Mouse (Mus musculus): ENCODE results near the gene Higd1a. TPM values are rescaled to one million over a fixed set of nuclear protein-coding genes. Genes with fewer than 3 reads are reported as not detected.

Gene Higd1a
- polyA plus RNA-seq, 1 experiment from 2014 or later = 154 TPM

GRCm38 (mm10) chr9:121830243-121830955 lies 27.8 kb downstream of the Higd1a start:
- no peak for ATAC-seq
- Histone ChIP-seq H3K4me2 (ENCODE audit: low read length) (no peak overlapping the region), H3K4me3 (ENCODE audit: low read depth, low read length) (no peak overlapping the region), H3K9ac (ENCODE audit: low read depth, low read length) (no peak overlapping the region), H3K9me3 (replicated peaks; ENCODE audit: control insufficient read depth, low read length, poor library complexity, severe bottlenecking) (no peaks in the 10 kb centered on the region), H3K36me3 (ENCODE audit: control insufficient read depth, insufficient read depth, low read length) (no peaks in the 10 kb centered on the region), H3K4me1 (ENCODE audit: control insufficient read depth, insufficient read depth, low read length) (no peaks in the 10 kb centered on the region), H3K27me3 (ENCODE audit: control insufficient read depth, insufficient read depth, low read depth, low read length) (no peaks in the 10 kb centered on the region), H3K27ac (ENCODE audit: low read length) (no peak overlapping the region)
- whole genome bisulfite sequencing = 82% methylated on average over 6 of the region's 6 CpGs

GRCm38 (mm10) chr9:121829270-121829992 lies 28.7 kb downstream of the Higd1a start:
- H3K27me3 ChIP-seq (ENCODE audit: control insufficient read depth, insufficient read depth, low read depth, low read length) = no peaks in the 10 kb centered on the region
- no peak overlapping the region for H3K9ac ChIP-seq (ENCODE audit: low read depth, low read length)
- no peak overlapping the region for H3K27ac ChIP-seq (ENCODE audit: low read length)
- H3K9me3 ChIP-seq (replicated peaks; ENCODE audit: control insufficient read depth, low read length, poor library complexity, severe bottlenecking) = no peaks in the 10 kb centered on the region
- no peak for ATAC-seq
- no peaks in the 10 kb centered on the region for H3K4me1 ChIP-seq (ENCODE audit: control insufficient read depth, insufficient read depth, low read length)
- H3K36me3 ChIP-seq (ENCODE audit: control insufficient read depth, insufficient read depth, low read length) = no peaks in the 10 kb centered on the region
- H3K4me3 ChIP-seq (ENCODE audit: low read depth, low read length) = no peak overlapping the region
- H3K4me2 ChIP-seq (ENCODE audit: low read length) = no peak overlapping the region
- WGBS = 67% methylated on average over 7 of the region's 7 CpGs

GRCm38 (mm10) chr9:121828314-121828713 lies 29.8 kb downstream of the Higd1a start:
- ATAC-seq = no peak
- no peaks in the 10 kb centered on the region for H3K9me3 ChIP-seq (replicated peaks; ENCODE audit: control insufficient read depth, low read length, poor library complexity, severe bottlenecking)
- 79% methylated on average over 6 of the region's 6 CpGs for WGBS

GRCm38 (mm10) chr9:121826356-121826755 lies 31.8 kb downstream of the Higd1a start:
- no peak for ATAC-seq
- WGBS = 89% methylated on average over 3 of the region's 3 CpGs
- Histone ChIP-seq H3K36me3 (ENCODE audit: control insufficient read depth, insufficient read depth, low read length) (no peaks in the 10 kb centered on the region), H3K9me3 (replicated peaks; ENCODE audit: control insufficient read depth, low read length, poor library complexity, severe bottlenecking) (no peaks in the 10 kb centered on the region), H3K9ac (ENCODE audit: low read depth, low read length) (no peak overlapping the region), H3K4me3 (ENCODE audit: low read depth, low read length) (no peak overlapping the region), H3K4me1 (ENCODE audit: control insufficient read depth, insufficient read depth, low read length) (no peaks in the 10 kb centered on the region; the same call in 1 of the 2 replicates), H3K27me3 (ENCODE audit: control insufficient read depth, insufficient read depth, low read depth, low read length) (no peaks in the 10 kb centered on the region), H3K4me2 (ENCODE audit: low read length) (no peak overlapping the region), H3K27ac (ENCODE audit: low read length) (no peak overlapping the region)

More at GRCm38 (mm10) chr9:121828314-121828713, 29.8 kb downstream of the Higd1a start:
- Histone ChIP-seq H3K27ac (ENCODE audit: low read length) (no peak overlapping the region), H3K36me3 (ENCODE audit: control insufficient read depth, insufficient read depth, low read length) (no peaks in the 10 kb centered on the region), H3K4me3 (ENCODE audit: low read depth, low read length) (no peak overlapping the region), H3K4me2 (ENCODE audit: low read length) (no peak overlapping the region), H3K4me1 (ENCODE audit: control insufficient read depth, insufficient read depth, low read length) (no peaks in the 10 kb centered on the region), H3K27me3 (ENCODE audit: control insufficient read depth, insufficient read depth, low read depth, low read length) (no peaks in the 10 kb centered on the region), H3K9ac (ENCODE audit: low read depth, low read length) (no peak overlapping the region)

- no peak overlapping the region for H3K27ac ChIP-seq (ENCODE audit: low read length)
- no peak overlapping the region for H3K4me3 ChIP-seq (ENCODE audit: low read depth, low read length)
- H3K9me3 ChIP-seq (replicated peaks; ENCODE audit: control insufficient read depth, low read length, poor library complexity, severe bottlenecking) = no peaks in the 10 kb centered on the region
- ATAC-seq = 0 out of 2 replicates have a peak, but pooled peaks have one; percentile 51
- 68% methylated on average over 7 of the region's 7 CpGs for WGBS
- no peaks in the 10 kb centered on the region for H3K27me3 ChIP-seq (ENCODE audit: control insufficient read depth, insufficient read depth, low read depth, low read length)
- H3K4me2 ChIP-seq (ENCODE audit: low read length) = no peak overlapping the region
- peaks cover 6% of the 10 kb centered on the region; the same call in 1 of the 2 replicates for H3K4me1 ChIP-seq (ENCODE audit: control insufficient read depth, insufficient read depth, low read length)
- H3K36me3 ChIP-seq (ENCODE audit: control insufficient read depth, insufficient read depth, low read length) = no peaks in the 10 kb centered on the region
- no peak overlapping the region for H3K9ac ChIP-seq (ENCODE audit: low read depth, low read length)
These were observed 34.2 kb downstream of the Higd1a start for GRCm38 (mm10) chr9:121823991-121824390.

GRCm38 (mm10) chr9:121823051-121823450 lies 35.1 kb downstream of the Higd1a start:
- no peak overlapping the region for H3K4me3 ChIP-seq (ENCODE audit: low read depth, low read length)
- no peak overlapping the region for H3K9ac ChIP-seq (ENCODE audit: low read depth, low read length)
- H3K4me1 ChIP-seq (ENCODE audit: control insufficient read depth, insufficient read depth, low read length) = peaks cover 6% of the 10 kb centered on the region; the same call in 1 of the 2 replicates
- no peak overlapping the region for H3K4me2 ChIP-seq (ENCODE audit: low read length)
- no peaks in the 10 kb centered on the region for H3K27me3 ChIP-seq (ENCODE audit: control insufficient read depth, insufficient read depth, low read depth, low read length)
- H3K9me3 ChIP-seq (replicated peaks; ENCODE audit: control insufficient read depth, low read length, poor library complexity, severe bottlenecking) = no peaks in the 10 kb centered on the region
- no peak for ATAC-seq
- peak overlapping the region; percentile 34; the same call in 1 of the 2 replicates for H3K27ac ChIP-seq (ENCODE audit: low read length)
- WGBS = 80% methylated on average over 1 of the region's 1 CpGs
- H3K36me3 ChIP-seq (ENCODE audit: control insufficient read depth, insufficient read depth, low read length) = no peaks in the 10 kb centered on the region

- Histone ChIP-seq H3K4me2 (ENCODE audit: low read length) (no peak overlapping the region), H3K9me3 (replicated peaks; ENCODE audit: control insufficient read depth, low read length, poor library complexity, severe bottlenecking) (no peaks in the 10 kb centered on the region), H3K4me3 (ENCODE audit: low read depth, low read length) (no peak overlapping the region), H3K4me1 (ENCODE audit: control insufficient read depth, insufficient read depth, low read length) (peaks cover 6% of the 10 kb centered on the region; the same call in 1 of the 2 replicates), H3K9ac (ENCODE audit: low read depth, low read length) (no peak overlapping the region), H3K27ac (ENCODE audit: low read length) (peak overlapping the region; percentile 53), H3K36me3 (ENCODE audit: control insufficient read depth, insufficient read depth, low read length) (no peaks in the 10 kb centered on the region), H3K27me3 (ENCODE audit: control insufficient read depth, insufficient read depth, low read depth, low read length) (no peaks in the 10 kb centered on the region)
- WGBS = 45% methylated on average over 6 of the region's 6 CpGs
- peak; percentile 63; the same call in 1 of the 2 replicates for ATAC-seq
These were observed 35.6 kb downstream of the Higd1a start for GRCm38 (mm10) chr9:121822585-121822991.

- Histone ChIP-seq H3K9me3 (replicated peaks; ENCODE audit: control insufficient read depth, low read length, poor library complexity, severe bottlenecking) (no peaks in the 10 kb centered on the region), H3K27me3 (ENCODE audit: control insufficient read depth, insufficient read depth, low read depth, low read length) (no peaks in the 10 kb centered on the region), H3K9ac (ENCODE audit: low read depth, low read length) (no peak overlapping the region), H3K4me2 (ENCODE audit: low read length) (no peak overlapping the region), H3K4me1 (ENCODE audit: control insufficient read depth, insufficient read depth, low read length) (peaks cover 6% of the 10 kb centered on the region; the same call in 1 of the 2 replicates), H3K4me3 (ENCODE audit: low read depth, low read length) (no peak overlapping the region), H3K36me3 (ENCODE audit: control insufficient read depth, insufficient read depth, low read length) (no peaks in the 10 kb centered on the region), H3K27ac (ENCODE audit: low read length) (no peak overlapping the region)
- 74% methylated on average over 5 of the region's 5 CpGs for WGBS
- ATAC-seq = no peak
These were observed 37.4 kb downstream of the Higd1a start for GRCm38 (mm10) chr9:121820765-121821164.

All from midbrain, embryonic 16.5 days (tissue).